Mouse (Mus musculus) kidney, postnatal 14 days (tissue): ENCODE results near the gene Ppp2r3a.
A peak's percentile ranks its signal among the peaks of the same experiment; 100 is the strongest.

Source experiments
- DNase-seq: peaks from one replicate; pipeline ENCODE4 v3.0.0; 2022; ENCODE audit warnings: mixed read lengths

Ppp2r3a gene

GRCm38 (mm10) chr9:101251644-101252337 is at the start of gene Ppp2r3a:
Ppp2r3a (minus strand) TSS chr9:101251795.
- peak; percentile 99 for DNase-seq

GRCm38 (mm10) chr9:101300441-101300935 is 48.9 kb upstream of the Ppp2r3a start:
- peak; percentile 59 for DNase-seq

GRCm38 (mm10) chr9:101291676-101292660 is 40.4 kb upstream of the Ppp2r3a start:
- peak; percentile 32 for DNase-seq

- no peak for DNase-seq
Measured at GRCm38 (mm10) chr9:101290876-101291275, 39.3 kb upstream of the Ppp2r3a start.

- DNase-seq = no peak
Measured at GRCm38 (mm10) chr9:101289750-101290149, 38.2 kb upstream of the Ppp2r3a start.

GRCm38 (mm10) chr9:101288901-101289647 is 37.5 kb upstream of the Ppp2r3a start:
- no peak for DNase-seq

- no peak for DNase-seq
Measured at GRCm38 (mm10) chr9:101286766-101287165, 35.2 kb upstream of the Ppp2r3a start.

GRCm38 (mm10) chr9:101284049-101284448 is 32.5 kb upstream of the Ppp2r3a start:
- DNase-seq = no peak

- peak; percentile 39 for DNase-seq
Measured at GRCm38 (mm10) chr9:101282651-101283050, 31.1 kb upstream of the Ppp2r3a start.

GRCm38 (mm10) chr9:101281906-101282305 is 30.3 kb upstream of the Ppp2r3a start:
- peak; percentile 30 for DNase-seq

GRCm38 (mm10) chr9:101281326-101281725 is 29.7 kb upstream of the Ppp2r3a start:
- no peak for DNase-seq

GRCm38 (mm10) chr9:101280867-101281266 is 29.3 kb upstream of the Ppp2r3a start:
- no peak for DNase-seq

GRCm38 (mm10) chr9:101280211-101280610 is 28.6 kb upstream of the Ppp2r3a start:
- no peak for DNase-seq

GRCm38 (mm10) chr9:101272715-101273114 is 21.1 kb upstream of the Ppp2r3a start:
- peak; percentile 83 for DNase-seq

GRCm38 (mm10) chr9:101270020-101270419 is 18.4 kb upstream of the Ppp2r3a start:
- DNase-seq = no peak

- peak; percentile 31 for DNase-seq
Measured at GRCm38 (mm10) chr9:101266043-101266442, 14.4 kb upstream of the Ppp2r3a start.

GRCm38 (mm10) chr9:101265546-101265945 is 14.0 kb upstream of the Ppp2r3a start:
- DNase-seq = peak; percentile 42

GRCm38 (mm10) chr9:101262815-101263214 is 11.2 kb upstream of the Ppp2r3a start:
- DNase-seq = no peak

GRCm38 (mm10) chr9:101261989-101262571 is 10.5 kb upstream of the Ppp2r3a start:
- DNase-seq = peak; percentile 92

- peak; percentile 45 for DNase-seq
Measured at GRCm38 (mm10) chr9:101261443-101261842, 9.8 kb upstream of the Ppp2r3a start.

- peak; percentile 27 for DNase-seq
Measured at GRCm38 (mm10) chr9:101253136-101253535, 1.5 kb upstream of the Ppp2r3a start.

GRCm38 (mm10) chr9:101252541-101252940 is 946 bp upstream of the Ppp2r3a start:
- DNase-seq = no peak
